Mouse (Mus musculus) liver, embryonic 13.5 days (tissue): Measurements from ENCODE around the gene Ddx60. TPM values are rescaled to one million over a fixed set of nuclear protein-coding genes. Genes with fewer than 3 reads are reported as not detected.
A peak's percentile ranks its signal among the peaks of the same experiment; 100 is the strongest.

Experiments
- ATAC-seq: fragments of 200-750 bp; cut with Nextera tagmentation; 2 replicates; pipeline ENCODE4 v1.8.0; 2017; ENCODE audit warnings: low read depth, mild to moderate bottlenecking, moderate number of reproducible peaks, moderate library complexity
- DNase-seq: peaks from one replicate; pipeline ENCODE4 v3.0.0; 2022
- H3K27ac ChIP-seq: fragments of 300-500 bp; sonication (generic); 2 replicates; pipeline ENCODE4 v1.5.1; 2015; ENCODE audit warnings: moderate library complexity, mild to moderate bottlenecking, inconsistent platforms
- H3K27me3 ChIP-seq: fragments of 300-500 bp; sonication (generic); 2 replicates; pipeline ENCODE4 v1.6.1; 2015; ENCODE audit warnings: mild to moderate bottlenecking, inconsistent platforms
- H3K36me3 ChIP-seq: fragments of 300-500 bp; sonication (generic); 2 replicates; pipeline ENCODE4 v1.6.1; 2015; ENCODE audit warnings: mild to moderate bottlenecking, inconsistent platforms
- H3K4me1 ChIP-seq: fragments of 300-500 bp; sonication (generic); replicated peaks from 2 replicates; pipeline ENCODE4 v1.6.1; 2015; ENCODE audit warnings: inconsistent platforms
- H3K4me2 ChIP-seq: fragments of 300-500 bp; sonication (generic); 2 replicates; pipeline ENCODE4 v1.6.1; 2015; ENCODE audit warnings: inconsistent platforms, mild to moderate bottlenecking, moderate library complexity
- H3K4me3 ChIP-seq: fragments of 300-500 bp; sonication (generic); replicated peaks from 2 replicates; pipeline ENCODE4 v1.5.1; 2015; ENCODE audit warnings: mild to moderate bottlenecking, inconsistent platforms
- H3K9ac ChIP-seq: fragments of 300-500 bp; sonication (generic); 2 replicates; pipeline ENCODE4 v1.6.1; 2015; ENCODE audit warnings: mild to moderate bottlenecking, inconsistent platforms
- H3K9me3 ChIP-seq: fragments of 300-500 bp; sonication (generic); replicated peaks from 2 replicates; pipeline ENCODE4 v1.6.1; 2016; ENCODE audit warnings: inconsistent platforms
- WGBS: fragments of 180-500 bp; shearing (Covaris S2); methylation state at CpG from one replicate; pipeline ENCODE4 v1.1.7; 2015; ENCODE audit not compliant: insufficient replicate concordance; 5-methylcytosine and 5-hydroxymethylcytosine counted together
- polyA plus RNA-seq: library from polyadenylated mRNA; unstranded; fragments of >200 nt; fragmentation: Nextera tagmentation; extraction: Ambion mirVana; gene quantifications from 2 replicates; pipeline ENCODE4 v1.2.1, GENCODE M21; 2015

The Ddx60 gene
- polyA plus RNA-seq: 0.48 and 0.94 TPM in 2 replicates

- 5% methylated on average over 22 of the region's 22 CpGs for WGBS
- no peak for ATAC-seq
- DNase-seq: no peak
- Histone ChIP-seq H3K9ac (peak within 1 kb of the TSS; percentile 41), H3K27ac (no peak within 1 kb of the TSS), H3K36me3 (no peaks in the 10 kb centered on the region), H3K9me3 (no peaks in the 10 kb centered on the region), H3K4me1 (no peaks in the 10 kb centered on the region), H3K27me3 (no peaks in the 10 kb centered on the region), H3K4me2 (peak within 1 kb of the TSS; percentile 71), H3K4me3 (peak within 1 kb of the TSS; percentile 61)
Measured at GRCm38 (mm10) chr8:61927777-61928494, at the start of gene Ddx60. Gene Ddx60, plus strand, starts transcription at chr8:61928087.

- Histone ChIP-seq H3K9ac (no peak overlapping the region), H3K27ac (no peak overlapping the region), H3K4me3 (no peak overlapping the region), H3K9me3 (no peaks in the 10 kb centered on the region), H3K27me3 (no peaks in the 10 kb centered on the region), H3K36me3 (no peaks in the 10 kb centered on the region), H3K4me2 (no peak overlapping the region), H3K4me1 (no peaks in the 10 kb centered on the region)
- ATAC-seq: no peak
- no peak for DNase-seq
- WGBS: 34% methylated on average over 2 of the region's 2 CpGs
Measured at GRCm38 (mm10) chr8:61894062-61894461, 33.8 kb upstream of the Ddx60 start.

DNA sequence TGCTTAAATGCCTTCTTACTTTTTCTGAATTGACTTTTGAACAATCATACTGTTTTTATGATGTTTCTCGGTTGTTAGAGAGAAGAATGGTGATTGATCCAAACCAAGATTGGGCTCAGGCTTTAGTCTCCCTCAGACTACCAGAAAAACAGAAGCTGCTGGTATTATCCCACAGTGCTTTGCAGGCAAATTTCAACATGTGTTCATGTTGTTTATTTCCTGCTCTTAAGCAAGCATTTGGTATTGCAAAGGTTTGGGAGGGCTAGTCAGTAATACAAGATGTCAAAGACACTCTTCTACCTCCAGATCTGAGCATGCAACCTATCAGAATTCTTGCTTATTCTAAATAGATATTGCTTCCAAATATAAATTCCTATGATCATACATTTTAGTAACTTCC is 31.1 kb upstream of the Ddx60 start:
- H3K27ac ChIP-seq: no peak overlapping the region
- no peaks in the 10 kb centered on the region for H3K36me3 ChIP-seq
- DNase-seq (no peak), ATAC-seq (no peak)
- H3K9me3 ChIP-seq: no peaks in the 10 kb centered on the region
- no peaks in the 10 kb centered on the region for H3K27me3 ChIP-seq
- no peak overlapping the region for H3K4me2 ChIP-seq
- H3K4me1 ChIP-seq: no peaks in the 10 kb centered on the region
- no peak overlapping the region for H3K4me3 ChIP-seq
- no peak overlapping the region for H3K9ac ChIP-seq
- WGBS: 43% methylated on average over 1 of the region's 1 CpGs

GRCm38 (mm10) chr8:61897402-61897801 is 30.5 kb upstream of the Ddx60 start:
- Histone ChIP-seq H3K27ac (no peak overlapping the region), H3K4me3 (no peak overlapping the region), H3K4me1 (no peaks in the 10 kb centered on the region), H3K27me3 (no peaks in the 10 kb centered on the region), H3K4me2 (no peak overlapping the region), H3K36me3 (no peaks in the 10 kb centered on the region), H3K9me3 (no peaks in the 10 kb centered on the region), H3K9ac (no peak overlapping the region)
- 43% methylated on average over 1 of the region's 1 CpGs for WGBS
- DNase-seq: no peak
- no peak for ATAC-seq

DNA sequence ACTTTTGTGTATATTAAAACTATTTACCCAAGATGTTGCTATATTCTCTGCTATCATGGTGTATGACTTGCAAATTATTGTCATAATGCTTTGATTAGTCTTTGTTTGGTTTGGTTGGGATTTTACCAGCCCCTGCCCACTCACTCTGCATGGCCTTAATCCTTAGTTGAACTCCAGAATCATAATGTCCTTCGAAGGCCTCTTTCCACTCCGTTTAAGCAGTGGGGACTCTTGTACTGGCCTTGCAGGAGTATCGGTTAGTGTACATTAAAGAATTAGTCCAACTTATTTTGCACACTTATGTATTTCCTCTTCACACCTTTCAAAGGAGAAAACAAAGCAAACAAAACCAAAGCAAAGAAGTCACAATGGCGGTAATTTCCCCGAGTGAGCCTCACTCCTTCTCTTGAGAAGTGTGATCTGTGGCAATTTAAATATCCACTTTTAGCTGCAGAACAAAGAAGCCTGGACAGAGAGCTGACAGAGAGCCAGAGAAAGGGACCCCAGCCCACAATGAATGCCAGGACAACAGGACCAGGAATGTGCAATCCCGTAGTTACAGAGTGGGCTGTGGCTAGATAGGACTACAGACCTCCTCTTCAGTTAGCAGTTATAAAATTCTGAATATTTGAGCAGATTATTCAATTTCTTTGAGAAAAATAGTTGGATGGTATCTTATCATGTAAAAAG is 26.7 kb upstream of the Ddx60 start:
- H3K9ac ChIP-seq: no peak overlapping the region
- H3K4me1 ChIP-seq: no peaks in the 10 kb centered on the region
- no peaks in the 10 kb centered on the region for H3K9me3 ChIP-seq
- no peak overlapping the region for H3K4me3 ChIP-seq
- H3K27me3 ChIP-seq: no peaks in the 10 kb centered on the region
- H3K4me2 ChIP-seq: no peak overlapping the region
- H3K36me3 ChIP-seq: no peaks in the 10 kb centered on the region
- H3K27ac ChIP-seq: no peak overlapping the region
- DNase-seq (no peak), ATAC-seq (no peak)
- 60% methylated on average over 6 of the region's 6 CpGs for WGBS

- no peak within 1 kb of the TSS for H3K4me3 ChIP-seq
- 73% methylated on average over 5 of the region's 5 CpGs for WGBS
- no peak for DNase-seq
- H3K27ac ChIP-seq: no peak within 1 kb of the TSS
- no peak within 1 kb of the TSS for H3K9ac ChIP-seq
- H3K27me3 ChIP-seq: no peaks in the 10 kb centered on the region
- H3K4me1 ChIP-seq: no peaks in the 10 kb centered on the region
- no peak for ATAC-seq
- no peaks in the 10 kb centered on the region for H3K36me3 ChIP-seq
- no peaks in the 10 kb centered on the region for H3K9me3 ChIP-seq
- H3K4me2 ChIP-seq: no peak within 1 kb of the TSS
Measured at GRCm38 (mm10) chr8:61902521-61902920, 25.4 kb upstream of the Ddx60 start, which contains the start of gene Palld. Gene Palld, minus strand, starts transcription at chr8:61902690.

DNA sequence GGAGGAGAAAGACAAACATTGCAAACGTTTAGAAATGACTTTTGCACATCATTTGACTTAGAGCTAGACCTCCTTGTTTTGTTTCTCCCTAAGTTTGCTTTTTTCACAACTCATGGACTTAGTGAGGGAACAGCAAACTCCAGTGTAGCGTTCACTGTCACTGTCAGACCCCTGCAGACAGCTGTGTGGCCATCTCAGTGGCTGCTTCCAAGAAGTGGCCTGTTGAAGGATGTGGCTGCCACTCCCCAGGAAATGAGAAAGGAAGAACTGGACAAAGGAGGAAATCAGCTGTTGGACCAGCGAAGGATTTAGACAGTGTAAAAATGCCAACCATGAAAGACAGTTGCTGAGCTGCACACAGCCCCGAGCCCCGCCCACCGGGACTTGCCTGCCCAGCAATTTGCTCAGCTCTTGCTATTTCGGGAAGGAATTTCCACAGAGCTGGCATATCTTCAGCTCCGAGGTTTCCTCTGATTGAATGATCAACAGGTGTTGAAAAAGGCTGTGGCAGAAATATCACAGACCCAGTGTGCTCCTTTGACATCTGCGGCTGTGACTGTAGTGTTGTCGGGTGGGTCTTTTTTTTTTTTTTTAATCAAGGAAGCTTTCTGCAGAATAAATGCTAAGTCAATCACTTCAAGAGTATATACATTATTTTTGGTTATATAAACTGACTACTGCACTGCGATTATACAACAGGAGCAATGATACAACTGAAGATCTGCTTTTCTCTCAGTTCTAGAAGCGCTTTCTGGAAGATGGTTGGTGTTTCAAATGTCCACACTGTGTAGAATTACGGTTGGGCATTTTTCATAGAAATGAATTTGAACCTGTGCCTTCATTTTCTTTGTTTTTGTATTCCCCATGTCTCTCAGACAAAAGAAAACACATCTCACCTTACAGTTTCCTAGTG is 19.3 kb upstream of the Ddx60 start:
- ATAC-seq (peak; percentile 45; the same call in 1 of the 2 replicates), DNase-seq (no peak)
- Histone ChIP-seq H3K4me2 (no peak overlapping the region), H3K27me3 (no peaks in the 10 kb centered on the region), H3K4me3 (no peak overlapping the region), H3K36me3 (no peaks in the 10 kb centered on the region), H3K27ac (no peak overlapping the region), H3K9ac (no peak overlapping the region), H3K9me3 (no peaks in the 10 kb centered on the region), H3K4me1 (no peaks in the 10 kb centered on the region)
- 23% methylated on average over 13 of the region's 13 CpGs for WGBS

DNA sequence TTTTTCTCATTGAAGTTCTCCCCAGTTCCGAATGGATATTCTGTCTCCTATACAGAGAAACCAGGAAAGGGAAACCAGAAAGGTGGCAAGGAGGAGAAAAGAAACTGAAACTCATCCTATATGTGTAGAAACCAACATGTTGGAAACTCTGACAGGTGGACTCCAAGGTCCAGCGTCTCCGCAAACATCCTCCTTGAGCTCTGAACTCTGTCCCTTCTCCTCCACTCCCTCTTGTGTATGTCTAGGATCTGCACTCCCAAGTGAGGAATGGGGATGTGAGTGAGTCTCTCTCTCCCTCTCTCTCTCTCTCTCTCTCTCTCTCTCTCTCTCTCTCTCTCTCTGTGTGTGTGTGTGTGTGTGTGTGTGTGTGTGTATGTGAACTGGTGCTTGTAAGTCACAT is 18.6 kb upstream of the Ddx60 start:
- Histone ChIP-seq H3K9me3 (no peaks in the 10 kb centered on the region), H3K4me1 (no peaks in the 10 kb centered on the region), H3K36me3 (no peaks in the 10 kb centered on the region), H3K27me3 (no peaks in the 10 kb centered on the region), H3K9ac (no peak overlapping the region), H3K4me3 (no peak overlapping the region), H3K4me2 (no peak overlapping the region), H3K27ac (no peak overlapping the region)
- DNase-seq (no peak), ATAC-seq (no peak)
- 65% methylated on average over 3 of the region's 3 CpGs for WGBS

GRCm38 (mm10) chr8:61912817-61913216 is 15.1 kb upstream of the Ddx60 start:
- no peaks in the 10 kb centered on the region for H3K27me3 ChIP-seq
- H3K9ac ChIP-seq: no peak overlapping the region
- H3K4me3 ChIP-seq: no peak overlapping the region
- no peaks in the 10 kb centered on the region for H3K4me1 ChIP-seq
- H3K36me3 ChIP-seq: no peaks in the 10 kb centered on the region
- ATAC-seq (no peak), DNase-seq (no peak)
- no peaks in the 10 kb centered on the region for H3K9me3 ChIP-seq
- H3K4me2 ChIP-seq: no peak overlapping the region
- H3K27ac ChIP-seq: no peak overlapping the region
- 55% methylated on average over 5 of the region's 5 CpGs for WGBS

- Histone ChIP-seq H3K27me3 (no peaks in the 10 kb centered on the region), H3K9me3 (no peaks in the 10 kb centered on the region), H3K4me3 (no peak overlapping the region), H3K9ac (no peak overlapping the region), H3K27ac (no peak overlapping the region), H3K36me3 (no peaks in the 10 kb centered on the region), H3K4me2 (no peak overlapping the region), H3K4me1 (no peaks in the 10 kb centered on the region)
- WGBS: 66% methylated on average over 9 of the region's 9 CpGs
- no peak for ATAC-seq
- no peak for DNase-seq
Measured at GRCm38 (mm10) chr8:61913957-61914356, 13.9 kb upstream of the Ddx60 start.

- Histone ChIP-seq H3K9ac (no peak overlapping the region), H3K9me3 (no peaks in the 10 kb centered on the region), H3K27me3 (no peaks in the 10 kb centered on the region), H3K36me3 (no peaks in the 10 kb centered on the region), H3K4me2 (no peak overlapping the region), H3K4me1 (no peaks in the 10 kb centered on the region), H3K4me3 (no peak overlapping the region), H3K27ac (no peak overlapping the region)
- ATAC-seq (no peak), DNase-seq (no peak)
- WGBS: 63% methylated on average over 4 of the region's 4 CpGs
Measured at GRCm38 (mm10) chr8:61917287-61917686, 10.6 kb upstream of the Ddx60 start.
